Mouse (Mus musculus) heart, postnatal 14 days (tissue): ENCODE measurements around the gene Baz2b. TPM values are rescaled to one million over a fixed set of nuclear protein-coding genes. Genes with fewer than 3 reads are reported as not detected.

Source experiments
- DNase-seq, 2 experiments: peaks; one replicate each; pipeline ENCODE4 v3.0.0; 2021 to 2022
- intact Hi-C: fragments of 180-260 bp; cut with DNase I; formaldehyde crosslinking; loops from one replicate; pipeline ENCODE4 v1.15.1; 2025
- total RNA-seq, 2 experiments: library from RNA; stranded (reverse); gene quantifications; 2 replicates each; pipeline ENCODE4 v1.2.3; 2021

Baz2b gene
- total RNA-seq, 2 experiments from 2014 or later: 44.6 to 54.8 TPM

DNA sequence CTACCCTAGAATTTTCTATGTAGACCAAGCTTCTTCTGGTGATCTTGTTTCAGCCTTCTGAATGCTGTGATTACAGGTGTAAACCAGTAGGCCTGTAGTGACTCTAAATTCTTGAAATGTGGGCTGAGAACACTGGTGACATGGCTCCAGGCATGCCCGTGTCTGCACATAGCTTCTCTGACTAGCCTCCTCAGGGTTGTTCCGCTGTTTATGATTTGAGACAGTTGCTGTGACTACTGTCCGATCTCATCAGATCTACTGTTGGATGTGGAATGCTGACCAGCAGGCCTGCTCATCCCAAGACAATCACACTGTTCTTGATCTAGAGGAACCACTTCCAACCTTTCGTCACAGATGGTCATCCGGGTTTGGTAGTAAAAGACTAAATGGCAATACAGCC lies 182.5 kb downstream of the Baz2b start:
- intact Hi-C loops: no loop called here
- DNase-seq: no peak

DNA sequence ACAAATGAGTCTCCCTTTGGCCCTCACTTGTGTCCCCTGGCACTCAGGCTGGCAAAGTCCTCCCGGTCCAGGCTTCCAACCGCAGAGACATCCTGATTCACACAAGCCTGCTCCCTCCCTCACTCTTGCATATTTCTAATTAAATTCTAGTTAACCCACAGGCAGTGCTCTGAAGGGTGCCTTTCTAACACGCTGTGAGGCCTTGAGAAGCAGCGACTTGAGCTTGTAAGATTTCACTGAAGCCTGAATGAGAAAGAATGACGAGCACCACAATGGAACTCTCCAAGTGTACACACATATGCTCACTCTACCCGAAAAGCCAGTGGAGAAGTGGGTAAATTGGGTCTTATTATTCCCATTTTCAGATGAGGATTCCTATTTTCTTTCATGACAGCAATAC lies 183.1 kb downstream of the Baz2b start:
- DNase-seq: no peak
- intact Hi-C loops: no loop called here

DNA sequence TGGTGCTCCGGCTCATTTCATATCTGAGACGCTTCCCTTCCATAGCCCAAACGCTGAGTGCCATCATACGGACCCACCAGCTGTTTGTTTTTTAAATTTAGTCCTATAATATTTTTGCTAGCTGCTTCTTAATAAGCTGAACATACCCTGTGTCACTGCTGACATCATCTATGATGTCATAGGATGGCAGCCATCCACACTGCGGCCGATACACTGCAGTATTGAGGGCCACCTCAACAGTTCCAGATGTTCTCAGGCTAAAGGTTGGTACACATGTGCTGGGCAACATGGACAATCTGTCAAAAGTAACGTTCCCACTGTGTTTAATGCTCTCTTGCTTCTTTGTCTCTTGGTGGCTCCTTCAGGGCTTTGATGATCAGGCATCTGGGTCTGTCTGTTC lies 185.9 kb downstream of the Baz2b start:
- intact Hi-C loops: no loop called here
- DNase-seq: no peak

DNA sequence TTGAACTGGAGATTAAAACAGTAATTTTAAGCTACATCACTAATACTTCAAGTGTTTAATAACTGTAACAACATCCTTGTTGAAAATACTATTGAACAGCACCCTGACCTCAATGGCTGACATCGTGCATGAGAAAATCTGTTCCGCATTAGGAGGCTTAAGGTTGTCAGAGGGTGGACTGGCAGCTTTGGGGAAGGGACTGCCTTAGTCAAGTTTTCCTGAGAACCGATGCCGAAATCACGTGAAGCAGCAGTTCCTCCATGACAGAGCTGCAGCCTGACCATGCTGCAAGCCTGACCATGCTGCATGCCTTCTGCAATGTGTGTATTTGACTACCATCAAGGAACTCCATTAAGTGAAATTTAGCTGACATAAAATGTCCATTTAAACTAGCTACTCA lies 188.1 kb downstream of the Baz2b start:
- no peak for DNase-seq
- intact Hi-C loops: no loop called here

DNA sequence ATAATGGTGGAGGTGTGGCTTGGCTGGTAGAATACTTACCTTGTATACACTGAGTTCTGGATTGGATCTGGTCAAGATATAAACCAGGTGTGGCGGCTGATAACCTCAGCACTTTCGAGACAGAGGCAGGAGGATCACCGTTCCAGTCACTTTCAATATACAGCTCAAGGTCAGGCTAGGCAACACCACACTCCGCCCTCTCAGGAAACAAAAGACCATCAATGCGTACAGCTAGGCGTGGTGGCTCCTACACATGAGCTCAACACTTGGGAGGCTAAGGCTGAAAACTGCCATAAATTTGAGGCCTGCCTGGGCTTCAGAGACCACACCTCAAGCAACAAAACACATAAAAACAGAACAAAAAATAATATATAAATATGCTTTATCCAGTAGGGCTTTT lies 188.5 kb downstream of the Baz2b start:
- intact Hi-C loops: no loop called here
- no peak for DNase-seq

DNA sequence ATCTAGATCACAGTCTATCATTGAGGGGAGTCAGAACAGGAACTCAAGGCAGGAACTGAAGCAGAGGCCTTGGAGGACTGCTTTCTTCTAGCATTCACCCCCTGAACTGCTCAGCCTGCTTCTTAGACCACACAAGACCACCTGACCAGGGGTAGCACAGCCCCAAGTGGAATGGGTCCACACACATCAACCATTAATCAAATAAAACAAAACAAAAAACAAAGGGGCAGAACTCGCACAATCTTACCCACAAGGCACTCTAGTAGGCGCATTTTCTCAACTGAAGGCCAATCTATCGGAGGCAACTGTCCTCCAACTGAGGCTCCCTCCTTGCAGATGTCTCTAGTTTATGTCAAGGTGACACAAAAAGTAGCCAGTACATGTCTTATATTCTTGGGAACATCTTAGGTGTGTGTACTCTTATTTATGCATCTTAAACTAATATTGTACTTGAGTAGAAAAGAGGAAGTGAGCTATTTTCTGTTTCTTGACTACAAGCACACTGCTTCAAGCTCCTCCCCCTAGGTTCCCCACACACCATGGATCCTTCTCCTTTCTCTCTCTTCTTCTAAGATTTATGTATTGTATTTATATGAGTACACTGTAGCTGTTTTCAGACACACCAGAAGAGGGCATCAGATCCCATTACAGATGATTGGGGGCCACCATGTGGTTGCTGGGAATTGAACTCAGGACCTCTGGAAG lies 189.9 kb downstream of the Baz2b start:
- DNase-seq: no peak
- intact Hi-C loops: no loop called here

DNA sequence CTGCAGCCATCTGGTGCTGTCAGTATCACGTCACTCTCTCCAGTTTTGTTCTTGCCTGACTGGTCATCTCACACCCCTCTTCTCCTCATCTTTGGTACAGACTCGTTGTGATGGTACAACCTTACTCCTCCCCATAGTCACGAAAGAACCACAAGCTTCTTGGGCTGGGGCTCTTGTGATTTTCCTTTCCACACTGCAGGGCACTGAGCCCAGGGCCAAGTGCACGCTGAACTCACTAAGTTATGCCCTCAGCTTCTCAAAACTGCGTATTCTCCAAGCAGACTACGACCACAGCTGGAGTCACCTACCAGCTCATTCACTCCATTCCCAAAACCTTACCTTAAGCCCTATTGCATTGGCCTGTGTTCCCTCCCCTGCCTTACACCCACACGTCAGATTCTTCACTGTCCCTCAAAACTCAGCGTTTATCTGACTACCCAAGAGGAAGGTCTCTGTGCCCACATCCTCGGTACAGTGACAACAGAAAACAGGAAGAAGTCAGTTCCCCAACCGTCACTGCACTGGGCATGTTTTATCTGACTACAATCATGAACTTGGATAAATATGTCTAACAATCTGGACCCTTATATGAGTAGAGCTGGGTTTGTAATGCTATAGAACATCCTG lies 190.7 kb downstream of the Baz2b start:
- DNase-seq: no peak
- intact Hi-C loops: no loop called here

DNA sequence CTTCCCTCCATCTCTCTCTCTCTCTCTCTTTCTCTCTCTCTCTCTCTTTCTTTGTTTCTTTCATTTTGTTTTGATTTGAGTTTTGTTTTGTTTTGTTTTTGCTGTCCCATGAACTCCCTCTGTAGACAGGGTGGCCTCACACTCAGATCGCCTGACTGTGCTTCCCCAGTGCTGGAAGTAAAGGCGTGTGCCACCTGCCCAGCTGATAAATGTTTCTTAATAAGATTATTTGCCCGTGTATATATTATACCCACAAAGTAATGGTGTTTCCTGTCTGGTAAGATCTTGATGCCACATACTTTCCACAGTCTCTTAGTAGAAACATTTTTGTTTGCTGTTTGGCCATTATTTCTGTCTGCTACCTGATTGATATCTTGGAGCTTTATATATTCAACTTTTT lies 198.1 kb downstream of the Baz2b start:
- intact Hi-C loops: no loop called here
- no peak for DNase-seq

DNA sequence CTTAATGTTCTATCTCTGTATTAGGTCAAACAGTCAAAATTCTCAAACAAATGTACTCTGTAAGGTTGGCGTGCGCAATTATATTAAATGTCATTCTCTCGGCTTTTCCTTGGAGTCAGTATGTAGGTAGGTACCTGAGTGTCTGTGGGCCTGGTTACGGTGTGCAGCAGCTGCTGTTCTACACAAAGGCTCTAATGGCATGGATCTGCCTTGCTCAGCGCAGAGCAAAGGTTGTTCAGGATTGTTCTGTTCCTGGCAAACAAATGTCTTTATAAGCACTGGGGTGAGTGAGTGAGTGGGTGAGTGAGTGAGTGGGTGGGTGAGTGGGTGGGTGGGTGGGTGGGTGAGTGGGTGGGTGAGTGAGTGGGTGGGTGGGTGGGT lies 206.0 kb downstream of the Baz2b start:
- no peak for DNase-seq
- intact Hi-C loops: no loop called here

DNA sequence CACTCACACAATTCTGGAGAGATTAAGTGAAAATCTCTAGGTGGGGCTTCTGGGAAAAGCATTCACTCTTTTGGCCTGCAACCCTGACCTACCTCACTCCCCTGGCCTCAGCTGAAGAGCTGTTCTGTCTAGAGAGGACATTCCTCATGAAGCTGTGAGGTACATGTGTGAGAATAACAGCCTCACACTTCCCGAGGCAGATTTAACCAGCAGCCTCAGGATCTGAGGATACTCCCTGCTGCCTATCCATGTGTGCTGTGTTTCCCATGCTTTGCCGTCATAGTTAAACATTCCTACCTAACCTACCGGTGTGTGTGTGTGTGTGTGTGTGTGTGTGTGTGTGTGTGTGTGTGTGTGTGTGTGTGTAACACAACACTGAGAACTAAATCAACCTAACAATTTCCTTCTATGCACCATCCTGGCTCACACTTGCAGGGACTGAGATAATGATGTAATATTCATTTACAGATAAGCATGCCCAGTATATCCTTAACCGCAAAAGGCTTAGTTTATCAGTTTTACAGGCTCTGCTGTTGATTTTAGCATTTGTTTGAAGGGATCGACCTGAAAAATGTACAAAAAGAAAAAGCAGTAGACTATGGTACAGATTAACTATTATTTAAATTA lies 206.5 kb downstream of the Baz2b start:
- intact Hi-C loops: no loop called here
- DNase-seq: no peak

DNA sequence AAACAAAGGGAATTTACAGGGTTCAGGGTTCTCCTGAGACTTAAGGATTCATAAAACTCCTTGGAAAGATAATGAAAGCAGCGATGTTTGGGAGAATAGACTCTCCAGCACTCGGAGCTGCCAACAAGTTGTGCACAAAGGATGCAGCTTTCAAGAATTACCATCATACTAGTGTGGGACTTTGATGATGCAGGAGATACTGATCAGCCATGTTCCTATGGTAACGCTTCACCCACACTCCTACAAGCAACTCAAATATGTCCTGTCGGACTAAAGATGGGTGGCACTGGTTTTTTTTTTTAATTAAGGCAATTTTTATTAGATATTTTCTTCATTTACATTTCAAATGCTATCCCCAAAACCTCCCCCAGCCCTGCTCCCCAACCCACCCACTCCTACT lies 209.4 kb downstream of the Baz2b start:
- DNase-seq: no peak
- intact Hi-C loops: no loop called here

DNA sequence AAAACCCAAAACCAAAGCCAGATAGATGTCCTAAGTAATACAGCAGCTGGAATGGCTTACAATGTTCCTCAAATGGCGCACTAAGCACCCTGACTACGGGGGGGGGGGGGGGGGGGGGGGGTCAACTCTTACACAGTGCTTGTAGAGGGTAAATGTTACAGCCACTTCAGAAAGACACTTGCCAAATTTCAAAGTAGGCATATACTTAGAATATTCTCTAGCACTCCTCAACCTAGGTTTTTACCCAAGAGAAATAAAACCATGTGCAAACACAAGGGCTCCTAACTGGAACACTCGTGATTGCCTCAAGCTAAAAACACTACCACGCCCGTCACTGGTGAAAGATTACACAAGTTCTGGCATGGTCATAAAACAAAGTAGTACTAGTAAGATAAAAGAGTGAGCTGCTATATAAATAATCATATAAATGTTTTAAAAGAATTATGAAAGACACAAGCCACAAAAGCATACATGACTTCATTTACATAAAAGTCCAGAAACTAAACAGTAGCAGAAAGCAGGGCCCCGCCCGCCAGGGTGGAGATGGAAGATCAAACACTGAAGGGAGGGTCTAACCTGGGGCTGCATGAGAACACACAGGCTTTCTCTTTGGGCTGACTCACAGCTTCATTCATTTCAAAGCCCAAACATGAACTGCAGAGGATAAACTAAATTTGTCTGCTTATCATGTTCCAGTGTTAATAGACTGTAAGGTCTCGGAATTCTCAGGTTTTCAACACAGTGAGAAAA lies 212.0 kb downstream of the Baz2b start:
- no peak for DNase-seq
- intact Hi-C loops: no loop called here

DNA sequence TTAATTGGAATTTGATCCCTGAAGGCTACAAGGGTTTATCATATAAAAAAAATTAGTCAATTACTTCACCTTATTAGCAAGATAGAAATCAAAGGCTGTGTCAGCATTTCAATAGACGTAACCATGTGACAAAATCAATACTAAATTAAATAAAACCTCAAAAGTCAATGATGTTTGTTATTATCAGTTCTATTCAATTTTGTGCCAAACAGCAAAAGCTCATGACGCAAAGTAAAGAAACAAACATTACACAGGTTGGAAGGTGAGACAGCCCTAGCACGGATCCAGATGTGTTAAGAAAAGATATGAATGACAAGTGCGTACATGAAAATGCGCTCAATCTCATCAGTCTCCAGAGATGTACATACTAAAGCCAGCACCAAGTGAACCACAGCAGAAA lies 212.7 kb downstream of the Baz2b start:
- intact Hi-C loops: no loop called here
- DNase-seq: no peak

DNA sequence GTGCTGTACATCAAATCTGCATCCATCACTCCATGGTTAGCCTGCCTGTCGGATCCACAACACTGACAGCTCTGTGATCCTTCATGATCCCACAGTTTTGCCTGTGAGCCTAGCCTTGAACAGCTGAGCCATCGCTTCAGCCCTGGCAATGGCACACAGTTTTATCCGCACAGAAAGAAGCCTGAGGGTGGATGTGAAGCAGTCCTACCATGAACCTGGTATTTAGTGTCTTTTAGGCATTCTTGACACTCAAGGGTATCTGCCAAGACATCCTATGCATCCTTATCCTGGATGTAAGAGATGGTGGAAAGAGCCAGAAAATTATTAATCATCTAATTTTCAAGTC lies 216.5 kb downstream of the Baz2b start:
- intact Hi-C loops: no loop called here
- DNase-seq: no peak

DNA sequence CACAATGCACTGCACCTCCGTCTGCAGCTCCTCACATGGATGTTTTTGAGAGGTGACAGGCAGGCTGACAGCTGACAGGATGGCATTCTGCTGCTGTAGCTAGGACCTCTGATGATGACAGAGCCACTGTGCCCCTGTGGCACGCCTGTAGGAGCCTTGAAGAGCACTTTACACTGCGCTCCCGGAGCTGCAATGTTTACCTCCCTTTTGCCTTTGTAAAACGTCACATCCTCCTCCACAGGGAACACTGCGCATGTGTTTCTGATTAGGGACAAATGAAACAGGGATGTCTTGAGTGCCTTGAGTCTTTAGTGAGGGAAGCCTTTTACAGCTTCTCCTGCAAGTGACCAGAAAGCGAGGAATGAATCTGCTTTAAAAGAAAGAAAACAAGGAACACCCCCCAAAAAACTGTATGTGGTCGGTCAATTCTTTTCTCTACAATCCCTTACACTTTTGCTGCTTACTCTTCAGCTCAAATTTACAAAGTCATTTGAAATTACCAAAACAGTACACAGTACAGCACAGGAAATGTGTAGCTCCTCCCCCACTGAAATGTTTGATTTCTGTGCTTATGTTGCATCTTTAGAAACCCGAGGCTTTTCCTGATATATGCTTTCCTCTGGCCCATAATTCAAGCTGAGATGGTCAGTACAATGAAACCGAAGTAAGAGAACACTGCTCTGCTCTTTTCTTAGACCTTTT lies 217.0 kb downstream of the Baz2b start:
- intact Hi-C loops: no loop called here
- no peak for DNase-seq

DNA sequence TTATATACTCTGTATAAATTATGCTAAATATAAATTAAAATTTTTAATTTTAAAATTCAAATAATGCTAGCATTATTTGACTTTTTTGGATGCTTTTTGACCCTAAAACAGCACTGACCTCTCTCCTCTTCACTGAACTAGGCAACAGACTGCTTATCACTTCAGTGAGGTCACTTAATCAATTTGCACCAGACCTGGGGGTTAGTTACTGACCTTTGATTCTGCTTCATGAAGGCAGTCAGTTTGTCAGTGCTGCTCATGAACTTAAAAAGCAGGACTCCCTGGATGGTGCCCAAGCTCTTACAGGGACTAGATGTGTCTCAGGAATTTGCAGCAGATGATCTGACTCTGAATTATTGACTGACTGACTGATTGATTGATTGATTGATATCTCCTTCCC lies 217.9 kb downstream of the Baz2b start:
- DNase-seq: no peak
- intact Hi-C loops: no loop called here

DNA sequence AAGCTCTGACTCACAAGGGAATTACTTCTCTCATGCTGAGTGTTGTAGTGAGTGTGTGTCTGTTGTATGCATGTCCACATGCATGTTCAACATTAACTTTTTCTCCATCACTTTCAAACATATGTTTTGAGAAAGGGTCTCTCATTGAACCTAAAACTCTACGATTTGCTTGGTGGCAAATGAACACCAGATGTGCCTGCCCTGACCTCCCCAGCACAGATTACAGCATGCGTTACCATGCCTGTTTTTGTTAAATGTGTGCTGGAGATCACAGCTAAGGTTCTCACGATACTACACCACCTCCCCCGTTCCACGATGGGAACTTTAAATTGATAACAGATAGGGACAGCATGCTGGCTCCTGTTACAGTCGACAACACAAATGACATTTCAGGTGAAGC lies 222.1 kb downstream of the Baz2b start:
- intact Hi-C loops: no loop called here
- no peak for DNase-seq

DNA sequence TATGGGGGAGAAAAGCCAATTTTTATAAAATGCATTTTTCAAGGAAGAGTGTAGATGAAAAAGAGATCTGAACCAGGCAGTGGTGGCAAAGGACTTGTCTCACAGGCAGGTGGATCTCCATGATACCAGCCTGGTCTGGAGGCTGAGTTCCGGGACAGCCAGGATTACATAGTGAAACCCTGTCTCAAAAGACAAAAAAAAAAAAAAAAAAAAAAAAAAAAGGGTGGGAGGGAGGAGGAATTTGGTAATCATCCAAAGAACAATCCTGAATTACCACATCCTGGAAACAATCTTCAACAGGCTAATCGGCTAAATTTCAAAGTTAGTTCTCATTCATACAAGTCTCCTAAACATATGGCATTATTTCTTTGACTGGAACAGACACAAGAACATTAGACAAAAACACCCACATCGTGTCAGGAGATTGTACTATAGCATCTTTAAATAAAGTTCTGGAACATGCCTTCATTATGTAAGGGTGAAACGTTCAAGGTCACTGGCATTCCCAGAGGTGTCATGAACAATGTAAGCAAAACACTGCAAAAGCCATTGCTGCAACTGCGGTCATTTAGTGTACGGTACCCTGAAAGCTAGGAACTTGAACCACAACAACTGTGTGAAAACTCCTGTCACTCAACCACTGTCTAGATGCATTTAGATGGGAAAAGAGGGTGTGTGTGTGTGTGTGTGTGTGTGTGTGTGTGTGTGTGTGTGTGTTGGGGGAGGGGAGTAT lies 230.0 kb downstream of the Baz2b start:
- intact Hi-C loops: no loop called here
- DNase-seq: no peak

DNA sequence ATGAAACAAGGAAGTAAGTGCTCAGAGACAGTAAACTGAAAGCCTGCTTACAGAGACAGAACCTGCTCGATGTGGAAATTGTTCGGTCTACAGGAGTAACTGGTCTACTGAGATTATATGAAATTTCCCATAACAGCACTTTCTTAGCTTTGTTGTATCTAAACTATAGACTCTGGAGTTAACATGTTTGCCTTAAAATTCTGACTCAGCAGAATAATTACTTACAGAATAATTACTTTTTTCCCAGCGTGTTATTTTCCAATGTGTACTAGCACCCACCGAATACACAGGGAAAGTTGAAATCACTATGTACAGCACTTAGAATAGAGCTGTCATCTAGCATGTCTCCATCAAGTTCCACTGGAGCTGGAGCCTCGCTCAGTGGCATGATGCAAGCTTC lies 233.0 kb downstream of the Baz2b start:
- intact Hi-C loops: no loop called here
- no peak for DNase-seq

DNA sequence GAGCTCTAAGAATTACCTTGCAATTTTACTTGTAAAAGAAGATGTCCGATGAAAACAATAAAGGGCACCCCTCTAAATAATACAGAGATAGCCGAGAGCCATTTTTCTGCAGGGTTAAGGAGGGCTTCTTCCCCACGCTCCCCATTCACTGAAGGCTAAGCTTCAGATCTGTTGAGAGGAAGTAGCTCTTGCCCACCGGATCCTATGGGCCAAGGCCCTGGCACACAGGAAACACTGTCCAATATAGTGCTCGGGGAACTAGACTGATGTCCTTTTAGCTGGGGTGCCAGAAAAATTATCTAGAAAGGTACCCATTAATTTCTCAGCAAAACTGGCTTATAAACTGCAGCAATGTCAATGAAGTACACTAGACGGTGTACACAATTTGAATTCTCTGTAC lies 233.9 kb downstream of the Baz2b start:
- DNase-seq: no peak
- intact Hi-C loops: no loop called here
